Mouse (Mus musculus) liver, adult 2 months (tissue): ENCODE measurements around the gene Nutf2-ps1. TPM values are rescaled to one million over a fixed set of nuclear protein-coding genes. Genes with fewer than 3 reads are reported as not detected.

Experiments used
- DNase-seq: peaks from one replicate; pipeline ENCODE4 v3.0.0-alpha.2; 2011; ENCODE audit warnings: low read depth, low spot score; ENCODE audit errors: extremely low read depth
- H3K27ac ChIP-seq: fragments of 200-500 bp; replicated peaks from 2 replicates; pipeline ENCODE4 v1.5.1; 2012; ENCODE audit warnings: low read depth, mild to moderate bottlenecking, control low read depth, inconsistent platforms, low read length; ENCODE audit not compliant: insufficient read depth
- H3K27me3 ChIP-seq: fragments of 200-500 bp; 2 replicates; pipeline ENCODE4 v1.6.1; 2012; ENCODE audit warnings: mild to moderate bottlenecking, moderate library complexity, low read length, inconsistent platforms; ENCODE audit not compliant: control insufficient read depth, insufficient read depth
- H3K36me3 ChIP-seq: fragments of 200-500 bp; 2 replicates; pipeline ENCODE4 v1.6.1; 2012; ENCODE audit warnings: low read length, inconsistent platforms; ENCODE audit not compliant: control insufficient read depth, insufficient read depth
- H3K4me1 ChIP-seq: fragments of 200-500 bp; 2 replicates; pipeline ENCODE4 v1.6.1; 2011; ENCODE audit warnings: low read length; ENCODE audit not compliant: control insufficient read depth, insufficient read depth
- H3K4me3 ChIP-seq: fragments of 200-500 bp; 2 replicates; pipeline ENCODE4 v1.5.1; 2011; ENCODE audit warnings: low read depth, mild to moderate bottlenecking, control low read depth, low read length, moderate library complexity; ENCODE audit not compliant: insufficient read depth
- H3K79me2 ChIP-seq: fragments of 200-500 bp; 2 replicates; pipeline ENCODE4 v1.6.1; 2012; ENCODE audit warnings: inconsistent platforms, mild to moderate bottlenecking, low read length, moderate library complexity; ENCODE audit not compliant: control insufficient read depth, insufficient read depth
- H3K9ac ChIP-seq: fragments of 200-500 bp; 2 replicates; pipeline ENCODE4 v1.6.1; 2012; ENCODE audit warnings: low read depth, mild to moderate bottlenecking, control low read depth, inconsistent platforms, low read length
- CTCF ChIP-seq: fragments of 200-500 bp; IDR thresholded peaks from 2 replicates; pipeline ENCODE4 v1.5.1; 2011; ENCODE audit warnings: low read depth, low read length, control low read depth
- POLR2A ChIP-seq: fragments of 200-500 bp; IDR thresholded peaks from 2 replicates; pipeline ENCODE4 v1.6.1; 2011; ENCODE audit warnings: low read length, control low read depth; ENCODE audit not compliant: insufficient read depth; ENCODE audit errors: extremely low read depth
- WGBS: fragments of 180-500 bp; shearing (Covaris S2); methylation state at CpG from one replicate; pipeline ENCODE4 v1.1.7; 2018; 5-methylcytosine and 5-hydroxymethylcytosine counted together
- polyA plus RNA-seq: library from polyadenylated mRNA; depleted of rRNA; stranded (reverse); fragments of >200 nt; gene quantifications from 2 replicates; pipeline ENCODE4 v1.2.3, GENCODE M21; 2012; rRNA removed
- total RNA-seq: library from RNA; depleted of rRNA; stranded (reverse); fragments of >200 nt; gene quantifications from 2 replicates; pipeline ENCODE4 v1.2.3, GENCODE M21; 2014; rRNA removed

The Nutf2-ps1 gene
- total and polyA plus RNA-seq, 2 experiments: 21.3 to 42.4 TPM

- Histone ChIP-seq H3K4me3 (no peak overlapping the region), H3K27ac (no peak overlapping the region), H3K27me3 (no peaks in the 10 kb centered on the region), H3K4me1 (no peaks in the 10 kb centered on the region), H3K9ac (no peak overlapping the region), H3K36me3 (no peaks in the 10 kb centered on the region), H3K79me2 (no peaks in the 10 kb centered on the region)
- no peak for DNase-seq
- TF ChIP-seq CTCF: no peak
- TF ChIP-seq POLR2A: no peak
- 82% methylated on average over 3 of the region's 3 CpGs for WGBS
These were observed 49.6 kb downstream of the Nutf2-ps1 start for GRCm38 (mm10) chr19:53539296-53539695.

GRCm38 (mm10) chr19:53538796-53539195 lies 50.1 kb downstream of the Nutf2-ps1 start:
- Histone ChIP-seq H3K36me3 (no peaks in the 10 kb centered on the region), H3K79me2 (no peaks in the 10 kb centered on the region), H3K27me3 (no peaks in the 10 kb centered on the region), H3K9ac (no peak overlapping the region), H3K4me3 (no peak overlapping the region), H3K27ac (no peak overlapping the region), H3K4me1 (no peaks in the 10 kb centered on the region)
- TF ChIP-seq POLR2A (no peak), CTCF (no peak)
- 78% methylated on average over 5 of the region's 5 CpGs for WGBS
- no peak for DNase-seq

Other genes with a start within 250 kb of the Nutf2-ps1 start
- gene Gm10197, start 217.3 kb downstream of the Nutf2-ps1 start, total RNA-seq: not detected in 2 replicates
- gene Gm10197, start 217.3 kb downstream of the Nutf2-ps1 start, polyA plus RNA-seq: not detected in 2 replicates
- gene Smndc1, start 198.5 kb downstream of the Nutf2-ps1 start, total RNA-seq: 7.6 and 8.1 TPM in 2 replicates
- 1.6 and 1.8 TPM in 2 replicates for gene Smndc1, start 198.5 kb downstream of the Nutf2-ps1 start, polyA plus RNA-seq
- 0.18 and 1.1 TPM in 2 replicates for gene Dusp5, start 60.0 kb downstream of the Nutf2-ps1 start, total RNA-seq
- 0.44 and 1.2 TPM in 2 replicates for gene Dusp5, start 60.0 kb downstream of the Nutf2-ps1 start, polyA plus RNA-seq
- 10.5 and 12.0 TPM in 2 replicates for gene Smc3, start 11.3 kb upstream of the Nutf2-ps1 start, total RNA-seq
- gene Smc3, start 11.3 kb upstream of the Nutf2-ps1 start, polyA plus RNA-seq: 1.6 and 1.8 TPM in 2 replicates
- 1.7 and 1.8 TPM in 2 replicates for gene Rbm20, start 88.2 kb upstream of the Nutf2-ps1 start, total RNA-seq
- 0.31 and 0.45 TPM in 2 replicates for gene Rbm20, start 88.2 kb upstream of the Nutf2-ps1 start, polyA plus RNA-seq